Mouse (Mus musculus) kidney, embryonic 15.5 days (tissue): ENCODE results near the gene Gm7233. TPM values are rescaled to one million over a fixed set of nuclear protein-coding genes. Genes with fewer than 3 reads are reported as not detected.
"Not testable (repeated sequence)": the region's sequence is repeated elsewhere in the genome, so short reads cannot be mapped to it uniquely, and the experiment has no call there.

Experiments
- ATAC-seq: fragments of 200-750 bp; cut with Nextera tagmentation; replicated peaks from 2 replicates; pipeline ENCODE4 v1.8.0; 2017; ENCODE audit warnings: moderate TSS enrichment; ENCODE audit not compliant: low FRiP score
- H3K27ac ChIP-seq: fragments of 300-500 bp; sonication (generic); 2 replicates; pipeline ENCODE4 v1.5.1; 2015; ENCODE audit warnings: mild to moderate bottlenecking, inconsistent platforms
- H3K27me3 ChIP-seq: fragments of 300-500 bp; sonication (generic); 2 replicates; pipeline ENCODE4 v1.6.1; 2015; ENCODE audit warnings: inconsistent platforms
- H3K36me3 ChIP-seq: fragments of 300-500 bp; sonication (generic); 2 replicates; pipeline ENCODE4 v1.6.1; 2015; ENCODE audit warnings: inconsistent platforms
- H3K4me1 ChIP-seq: fragments of 300-500 bp; sonication (generic); 2 replicates; pipeline ENCODE4 v1.6.1; 2015; ENCODE audit warnings: inconsistent platforms
- H3K4me2 ChIP-seq: fragments of 300-500 bp; sonication (generic); 2 replicates; pipeline ENCODE4 v1.6.1; 2015; ENCODE audit warnings: moderate library complexity, mild to moderate bottlenecking, inconsistent platforms
- H3K4me3 ChIP-seq: fragments of 300-500 bp; sonication (generic); replicated peaks from 2 replicates; pipeline ENCODE4 v1.5.1; 2015; ENCODE audit warnings: mild to moderate bottlenecking, inconsistent platforms
- H3K9ac ChIP-seq: fragments of 300-500 bp; sonication (generic); 2 replicates; pipeline ENCODE4 v1.6.1; 2015; ENCODE audit warnings: mild to moderate bottlenecking, inconsistent platforms
- H3K9me3 ChIP-seq: fragments of 300-500 bp; sonication (generic); replicated peaks from 2 replicates; pipeline ENCODE4 v1.6.1; 2016; ENCODE audit warnings: inconsistent platforms
- WGBS: fragments of 180-500 bp; shearing (Covaris S2); methylation state at CpG from one replicate; pipeline ENCODE4 v1.1.7; 2015; ENCODE audit warnings: mixed read lengths; 5-methylcytosine and 5-hydroxymethylcytosine counted together
- polyA plus RNA-seq: library from polyadenylated mRNA; unstranded; fragments of >200 nt; fragmentation: Nextera tagmentation; extraction: Ambion mirVana; gene quantifications from 2 replicates; pipeline ENCODE4 v1.2.1, GENCODE M21; 2015

Gene Gm7233
- not detected in 2 replicates for polyA plus RNA-seq

DNA sequence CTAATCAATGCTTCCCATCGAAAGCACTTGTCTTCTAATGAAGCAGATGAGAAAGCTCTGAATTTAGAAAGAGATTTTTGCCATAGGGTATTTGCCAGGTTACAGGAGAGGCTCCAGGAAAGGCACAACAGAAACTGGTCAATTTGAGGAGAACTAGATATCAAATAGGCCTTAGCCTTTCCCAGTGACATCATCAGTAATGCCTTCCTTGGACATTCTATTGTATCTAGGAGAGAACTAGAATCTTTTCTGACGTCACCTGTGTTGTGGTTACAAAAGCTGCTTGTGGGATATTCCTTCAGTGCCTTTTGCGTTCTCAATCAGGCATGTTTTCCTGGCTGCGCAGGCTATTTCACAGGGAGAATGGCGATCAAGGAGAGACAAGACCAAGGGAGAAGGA lies at the start of gene Gm7233:
TSS of gene Gm7233 (plus strand) at position 301 of the 400 bp plus-strand sequence.
- not testable (repeated sequence) for ATAC-seq, H3K27me3 ChIP-seq, H3K36me3 ChIP-seq, H3K9ac ChIP-seq, H3K4me1 ChIP-seq, H3K4me3 ChIP-seq, H3K4me2 ChIP-seq, H3K9me3 ChIP-seq, H3K27ac ChIP-seq
- WGBS, result 82% methylated on average over 5 of the region's 5 CpGs

DNA sequence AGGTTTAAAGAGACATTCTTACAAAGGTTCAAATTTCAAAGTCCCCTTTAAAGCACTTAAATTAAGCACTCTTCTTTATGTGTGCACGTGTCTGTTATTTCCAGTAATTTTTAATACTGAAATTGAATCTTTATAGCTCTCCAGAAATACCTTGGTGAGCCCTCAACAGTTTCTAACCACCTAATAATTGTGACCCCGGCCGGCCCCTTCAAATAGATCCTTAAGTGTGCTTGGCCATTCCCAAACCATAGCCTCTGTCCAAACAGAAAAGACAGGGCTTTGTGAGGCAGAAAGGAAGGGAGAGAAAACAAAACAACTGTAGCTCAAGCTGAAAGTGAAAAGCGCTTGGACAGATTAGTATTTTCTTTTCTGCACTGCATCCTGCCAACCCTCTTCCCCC lies 12.5 kb upstream of the Gm7233 start:
- not testable (repeated sequence) for H3K4me2 ChIP-seq, H3K9me3 ChIP-seq, H3K36me3 ChIP-seq, H3K27ac ChIP-seq, ATAC-seq, H3K4me3 ChIP-seq, H3K4me1 ChIP-seq, H3K9ac ChIP-seq, H3K27me3 ChIP-seq
- WGBS, result 42% methylated on average over 4 of the region's 4 CpGs

- WGBS, result no CpG with 5 or more reads among the region's 10 CpGs
- ATAC-seq, result peak; percentile 74
- not testable (repeated sequence) for H3K4me1 ChIP-seq, H3K27ac ChIP-seq, H3K36me3 ChIP-seq, H3K9ac ChIP-seq, H3K4me2 ChIP-seq, H3K4me3 ChIP-seq, H3K27me3 ChIP-seq, H3K9me3 ChIP-seq
Observed at GRCm38 (mm10) chr14:43167942-43168341, 11.7 kb upstream of the Gm7233 start.

DNA sequence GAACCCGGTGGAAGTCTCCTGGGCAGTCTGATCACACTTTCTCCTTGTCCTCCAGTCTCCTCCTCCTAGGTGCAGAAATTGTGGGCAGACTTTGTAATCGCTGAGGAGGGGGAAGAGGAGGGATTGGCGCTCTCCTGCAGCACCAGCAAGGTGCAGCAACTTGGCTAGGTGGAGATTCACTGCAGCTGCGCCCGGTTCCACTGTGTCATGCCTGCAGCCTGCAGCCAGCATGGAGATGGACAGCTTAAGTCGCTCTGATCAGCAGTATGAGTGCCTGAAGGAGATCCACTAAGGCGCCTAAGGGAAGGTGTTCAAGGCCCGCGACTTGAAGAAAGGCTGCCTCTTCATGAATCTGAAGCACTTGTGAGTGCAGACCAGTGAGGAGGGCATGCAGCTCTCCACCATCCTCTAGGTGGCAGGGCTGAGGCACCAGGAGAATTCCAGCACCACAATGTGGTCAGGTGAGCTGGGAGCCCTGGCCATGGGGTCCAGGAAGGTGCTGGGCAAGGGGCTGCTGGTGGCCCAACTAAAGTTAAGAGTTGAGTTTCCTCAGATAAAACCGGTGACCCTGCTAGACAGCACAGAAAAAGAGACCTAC lies 11.0 kb upstream of the Gm7233 start:
- H3K4me2 ChIP-seq, H3K4me1 ChIP-seq, H3K4me3 ChIP-seq, H3K27me3 ChIP-seq, H3K9ac ChIP-seq, H3K27ac ChIP-seq, H3K9me3 ChIP-seq, H3K36me3 ChIP-seq: not testable (repeated sequence)
- peak; percentile 74 for ATAC-seq
- 16% methylated on average over 1 of the region's 10 CpGs for WGBS

- H3K4me2 ChIP-seq, H3K4me3 ChIP-seq, H3K9ac ChIP-seq, H3K27ac ChIP-seq, H3K27me3 ChIP-seq, ATAC-seq, H3K4me1 ChIP-seq, H3K36me3 ChIP-seq, H3K9me3 ChIP-seq: not testable (repeated sequence)
- WGBS, result 92% methylated on average over 4 of the region's 4 CpGs
Observed at GRCm38 (mm10) chr14:43235204-43235603, 55.5 kb downstream of the Gm7233 start, which contains the start of gene Gm8122. Gm8122 (minus strand) TSS chr14:43235304.

Other genes starting within 250 kb of the Gm7233 start
- gene Gm8082, start 186.2 kb upstream of the Gm7233 start, polyA plus RNA-seq, result not detected in 2 replicates
- gene Gm10376, start 164.2 kb upstream of the Gm7233 start, polyA plus RNA-seq, result not detected in 2 replicates
- not detected in 2 replicates for gene Gm8094, start 103.2 kb upstream of the Gm7233 start, polyA plus RNA-seq
- gene Gm8104, start 79.3 kb upstream of the Gm7233 start, polyA plus RNA-seq, result not detected in 2 replicates
- gene Gm8122, start 55.4 kb downstream of the Gm7233 start, polyA plus RNA-seq, result not detected in 2 replicates
- gene Gm8126, start 78.8 kb downstream of the Gm7233 start, polyA plus RNA-seq, result not detected in 2 replicates
- gene Gm9732, start 95.2 kb downstream of the Gm7233 start, polyA plus RNA-seq, result not detected in 2 replicates
- not detected in 2 replicates for gene Gm8127, start 114.0 kb downstream of the Gm7233 start, polyA plus RNA-seq
- not detected in 2 replicates for gene 1700001F09Rik, start 167.9 kb downstream of the Gm7233 start, polyA plus RNA-seq
- gene Gm8138, start 236.5 kb downstream of the Gm7233 start, polyA plus RNA-seq, result not detected in 2 replicates